Mouse (Mus musculus) regulatory T cell (primary cell): Measurements from ENCODE around the gene Smarce1.

Experiments used
- in situ Hi-C: fragments of 300-600 bp; cut with MboI, MseI; formaldehyde crosslinking; loops from one replicate; pipeline ENCODE4 v1.15.1; 2025; ENCODE audit warnings: high pct_unique_total_duplicates

The Smarce1 gene

GRCm38 (mm10) chr11:99231049-99231816 lies 416 bp upstream of the Smarce1 start:
- in situ Hi-C loops: no loop called here

- in situ Hi-C loops: loop anchor here (10.0 kb wide), 1 partner anchor 225 kb away; no protein-coding TSS in a partner anchor
Measured at GRCm38 (mm10) chr11:99229641-99230260, 1.1 kb downstream of the Smarce1 start.

- in situ Hi-C loops: loop anchor here (10.0 kb wide), 1 partner anchor 221 kb away; no protein-coding TSS in a partner anchor
Measured at GRCm38 (mm10) chr11:99226298-99226697, 4.5 kb downstream of the Smarce1 start.

GRCm38 (mm10) chr11:99223310-99223709 lies 7.5 kb downstream of the Smarce1 start:
- in situ Hi-C loops: loop anchor here (10.0 kb wide), 1 partner anchor 219 kb away; no protein-coding TSS in a partner anchor

- in situ Hi-C loops: loop anchor here (10.0 kb wide), 1 partner anchor 217 kb away; no protein-coding TSS in a partner anchor
Measured at GRCm38 (mm10) chr11:99221811-99222210, 9.0 kb downstream of the Smarce1 start.

GRCm38 (mm10) chr11:99217248-99217986 lies 13.4 kb downstream of the Smarce1 start:
- in situ Hi-C loops: no loop called here

GRCm38 (mm10) chr11:99216181-99216580 lies 14.6 kb downstream of the Smarce1 start:
- in situ Hi-C loops: no loop called here

- in situ Hi-C loops: no loop called here
Measured at GRCm38 (mm10) chr11:99212693-99213092, 18.1 kb downstream of the Smarce1 start.

- in situ Hi-C loops: no loop called here
Measured at GRCm38 (mm10) chr11:99211964-99212363, 18.9 kb downstream of the Smarce1 start.

GRCm38 (mm10) chr11:99208105-99208669 lies 22.6 kb downstream of the Smarce1 start:
- in situ Hi-C loops: loop anchor here (10.0 kb wide), 1 partner anchor 53 kb away; the partner anchor contains the start of gene Ccr7

- in situ Hi-C loops: loop anchor here (10.0 kb wide), 1 partner anchor 53 kb away; the partner anchor contains the start of gene Ccr7
Measured at GRCm38 (mm10) chr11:99207449-99207848, 23.4 kb downstream of the Smarce1 start.

- in situ Hi-C loops: loop anchor here (10.0 kb wide), 1 partner anchor 52 kb away; the partner anchor contains the start of gene Ccr7
Measured at GRCm38 (mm10) chr11:99206954-99207353, 23.9 kb downstream of the Smarce1 start.

- in situ Hi-C loops: loop anchor here (5.0 kb wide), 1 partner anchor 103 kb away; no protein-coding TSS in a partner anchor
Measured at GRCm38 (mm10) chr11:99189154-99189582, 41.6 kb downstream of the Smarce1 start.

GRCm38 (mm10) chr11:99187348-99187747 lies 43.5 kb downstream of the Smarce1 start:
- in situ Hi-C loops: loop anchor here (5.0 kb wide), 1 partner anchor 105 kb away; no protein-coding TSS in a partner anchor

- in situ Hi-C loops: loop anchor here (5.0 kb wide), 1 partner anchor 105 kb away; no protein-coding TSS in a partner anchor
Measured at GRCm38 (mm10) chr11:99186836-99187235, 44.0 kb downstream of the Smarce1 start.

GRCm38 (mm10) chr11:99182575-99182974 lies 48.2 kb downstream of the Smarce1 start:
- in situ Hi-C loops: no loop called here

- in situ Hi-C loops: no loop called here
Measured at GRCm38 (mm10) chr11:99180071-99180470, 50.7 kb downstream of the Smarce1 start.

GRCm38 (mm10) chr11:99177925-99178198 lies 53.0 kb downstream of the Smarce1 start:
- in situ Hi-C loops: no loop called here

- in situ Hi-C loops: no loop called here
Measured at GRCm38 (mm10) chr11:99177054-99177924, 53.5 kb downstream of the Smarce1 start.

GRCm38 (mm10) chr11:99172002-99172401 lies 58.8 kb downstream of the Smarce1 start:
- in situ Hi-C loops: loop anchor here (25.0 kb wide), 1 partner anchor 1140 kb away; the partner anchor contains the start of gene Eif1
